Mouse (Mus musculus): ENCODE results near the gene Vmn1r236. TPM values are rescaled to one million over a fixed set of nuclear protein-coding genes. Genes with fewer than 3 reads are reported as not detected.

Gene Vmn1r236
- not detected for polyA plus RNA-seq (2017; shearing (Covaris generic))

GRCm38 (mm10) chr17:21282642-21283041, at the start of gene Vmn1r236:
Gene Vmn1r236 (plus strand): TSS chr17:21282942.

GRCm38 (mm10) chr17:21256111-21256510, 26.6 kb upstream of the Vmn1r236 start, which contains the start of gene Vmn1r235:
Gene Vmn1r235 (plus strand): TSS chr17:21256411.

GRCm38 (mm10) chr17:21311565-21311964, 28.8 kb downstream of the Vmn1r236 start, which contains the start of gene Vmn1r237:
Gene Vmn1r237 (plus strand): TSS chr17:21311865.

Other genes with a start within 250 kb of the Vmn1r236 start
- not detected for gene Vmn1r234, start 56.9 kb upstream of the Vmn1r236 start, polyA plus RNA-seq (2017; shearing (Covaris generic))
- gene Vmn1r235, start 26.5 kb upstream of the Vmn1r236 start, polyA plus RNA-seq (2017; shearing (Covaris generic)): not detected
- gene Vmn1r237, start 28.9 kb downstream of the Vmn1r236 start, polyA plus RNA-seq (2017; shearing (Covaris generic)): not detected
- 10.1 TPM for gene Zfp677, start 100.8 kb downstream of the Vmn1r236 start, polyA plus RNA-seq (2017; shearing (Covaris generic))
- 4.7 TPM for gene Zfp54, start 140.3 kb downstream of the Vmn1r236 start, polyA plus RNA-seq (2017; shearing (Covaris generic))
- 49.0 TPM for gene Zfp51, start 167.4 kb downstream of the Vmn1r236 start, polyA plus RNA-seq (2017; shearing (Covaris generic))
- gene Zfp53, start 206.1 kb downstream of the Vmn1r236 start, polyA plus RNA-seq (2017; shearing (Covaris generic)): 66.9 TPM